Mouse (Mus musculus) cortical plate, adult 2 months (tissue): ENCODE measurements around the gene Map3k20. TPM values are rescaled to one million over a fixed set of nuclear protein-coding genes. Genes with fewer than 3 reads are reported as not detected.

Source experiments
- H3K27ac ChIP-seq: fragments of 200-500 bp; 2 replicates; pipeline ENCODE4 v1.5.1; 2012; ENCODE audit warnings: low read length, control low read depth, inconsistent platforms; ENCODE audit not compliant: insufficient read depth
- H3K4me1 ChIP-seq: fragments of 200-500 bp; 2 replicates; pipeline ENCODE4 v1.6.1; 2011; ENCODE audit warnings: low read length; ENCODE audit not compliant: control insufficient read depth, insufficient read depth
- H3K4me3 ChIP-seq: fragments of 200-500 bp; 2 replicates; pipeline ENCODE4 v1.5.1; 2011; ENCODE audit warnings: mild to moderate bottlenecking, low read length, control low read depth; ENCODE audit not compliant: insufficient read depth
- CTCF ChIP-seq: fragments of 200-500 bp; IDR thresholded peaks from 2 replicates; pipeline ENCODE4 v1.5.1; 2011; ENCODE audit warnings: mild to moderate bottlenecking, control low read depth, low read length; ENCODE audit not compliant: insufficient read depth; ENCODE audit errors: extremely low read depth
- POLR2A ChIP-seq: fragments of 200-500 bp; IDR thresholded peaks from 2 replicates; pipeline ENCODE4 v1.6.1; 2011; ENCODE audit warnings: mild to moderate bottlenecking, low read length, control low read depth; ENCODE audit not compliant: insufficient read depth; ENCODE audit errors: extremely low read depth
- polyA plus RNA-seq: library from polyadenylated mRNA; depleted of rRNA; stranded (reverse); fragments of >200 nt; gene quantifications from 2 replicates; pipeline ENCODE4 v1.2.3, GENCODE M21; 2012

Gene Map3k20
- polyA plus RNA-seq, 1 experiment: 5.7 TPM

DNA sequence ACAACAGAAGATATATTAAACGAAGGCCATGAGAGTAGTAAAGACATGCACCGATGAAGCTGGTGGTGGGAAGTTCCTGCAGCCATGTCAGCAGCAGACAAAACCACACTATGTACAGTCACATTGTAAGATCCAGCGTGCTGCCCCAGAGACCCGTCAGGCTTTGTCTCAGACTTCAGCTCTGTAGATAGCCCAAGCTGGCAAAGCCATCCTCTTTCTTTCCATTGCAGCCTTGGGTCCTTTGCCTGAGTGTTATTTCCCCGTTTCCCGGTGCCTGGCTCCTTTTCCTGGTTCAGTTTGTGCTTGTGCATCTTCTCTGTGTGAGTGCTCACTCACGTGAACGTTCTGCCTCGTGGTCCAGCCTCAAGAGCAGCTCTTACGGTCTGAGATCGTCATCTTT is 39.1 kb upstream of the Map3k20 start:
- TF ChIP-seq CTCF (no peak), POLR2A (no peak)
- no peaks in the 10 kb centered on the region for H3K4me1 ChIP-seq
- no peak overlapping the region for H3K4me3 ChIP-seq
- H3K27ac ChIP-seq: no peak overlapping the region

GRCm38 (mm10) chr2:72247819-72248218 is 37.6 kb upstream of the Map3k20 start:
- Histone ChIP-seq H3K27ac (no peak overlapping the region), H3K4me1 (peaks cover under 1% of the 10 kb centered on the region; the same call in 1 of the 2 replicates), H3K4me3 (no peak overlapping the region)
- TF ChIP-seq CTCF (no peak), POLR2A (no peak)

DNA sequence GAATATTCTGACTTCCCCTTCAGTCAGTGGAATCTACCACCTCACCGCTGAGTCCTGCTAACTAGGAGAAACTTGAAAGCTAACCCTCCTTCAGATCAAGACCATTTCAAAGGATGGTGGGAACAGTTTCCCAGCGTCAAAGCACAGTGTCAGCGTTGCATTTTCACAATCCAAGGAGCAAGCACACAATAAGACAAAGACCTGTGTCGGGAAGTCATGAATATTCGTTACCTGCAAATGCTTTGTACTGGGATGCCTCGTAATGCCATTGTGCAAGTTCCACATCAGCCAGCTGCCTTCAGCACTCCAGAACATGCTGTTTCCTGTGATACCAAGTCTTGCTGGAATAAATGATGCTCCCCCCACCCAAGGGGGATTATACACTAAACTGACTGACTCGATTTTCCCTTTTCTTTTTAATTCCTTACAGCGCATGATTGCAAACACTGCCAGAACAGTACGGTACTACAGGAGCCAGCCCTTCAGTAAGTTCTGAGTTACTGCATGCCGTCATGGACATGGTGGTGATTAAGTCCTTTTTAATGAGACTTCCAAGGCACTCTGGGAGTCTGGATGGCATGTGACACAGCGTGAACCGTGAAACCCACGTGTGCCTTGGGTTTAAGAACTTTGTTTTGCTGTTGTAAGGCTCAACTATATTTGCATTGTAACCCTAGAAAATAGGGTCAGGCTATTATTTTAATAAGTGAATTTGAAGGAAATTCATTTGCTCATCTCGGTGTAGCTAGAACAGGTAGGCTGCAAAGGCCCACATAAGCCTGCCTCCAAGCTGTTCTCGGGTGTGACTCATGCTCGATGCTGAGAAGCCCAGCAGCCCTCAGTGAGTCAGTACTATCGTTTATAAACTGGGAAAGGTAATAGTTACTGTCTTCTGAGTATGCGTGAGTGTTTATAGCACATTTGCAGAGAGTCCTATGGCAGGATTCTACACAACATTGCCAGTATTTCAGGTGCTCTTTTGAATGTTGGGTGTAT is 32.6 kb upstream of the Map3k20 start:
- peaks cover 2% of the 10 kb centered on the region; the same call in 1 of the 2 replicates for H3K4me1 ChIP-seq
- TF ChIP-seq CTCF: no peak
- TF ChIP-seq POLR2A: no peak
- H3K27ac ChIP-seq: no peak overlapping the region
- H3K4me3 ChIP-seq: no peak overlapping the region

DNA sequence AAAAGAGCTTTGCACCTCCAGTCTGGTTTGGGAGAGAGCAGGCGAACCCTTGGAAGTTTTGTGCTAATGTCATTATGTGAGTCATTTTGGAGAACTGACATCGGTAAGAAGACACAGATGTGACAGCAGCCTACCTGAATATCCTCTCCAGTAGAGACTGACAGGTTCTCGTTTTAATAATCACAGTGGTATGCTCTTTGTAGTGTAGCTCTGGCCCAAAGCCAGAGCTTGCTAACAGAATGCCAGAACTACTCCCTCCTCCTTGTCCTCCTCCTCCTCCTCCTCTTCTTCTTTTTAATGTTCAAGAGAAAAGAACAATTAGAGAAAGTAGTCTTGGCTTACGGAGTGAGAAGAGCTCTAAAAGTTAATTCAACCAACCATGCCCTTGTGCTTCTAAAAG is 31.6 kb upstream of the Map3k20 start:
- TF ChIP-seq CTCF (no peak), POLR2A (no peak)

GRCm38 (mm10) chr2:72254813-72255582 is 30.4 kb upstream of the Map3k20 start:
- H3K27ac ChIP-seq: no peak overlapping the region
- no peak overlapping the region for H3K4me3 ChIP-seq
- H3K4me1 ChIP-seq: peaks cover 2% of the 10 kb centered on the region; the same call in 1 of the 2 replicates
- no peak for TF ChIP-seq POLR2A
- TF ChIP-seq CTCF: no peak

More for the DNA sequence above, 31.6 kb upstream of the Map3k20 start:
- no peak overlapping the region for H3K4me3 ChIP-seq
- peaks cover 2% of the 10 kb centered on the region; the same call in 1 of the 2 replicates for H3K4me1 ChIP-seq
- no peak overlapping the region for H3K27ac ChIP-seq

DNA sequence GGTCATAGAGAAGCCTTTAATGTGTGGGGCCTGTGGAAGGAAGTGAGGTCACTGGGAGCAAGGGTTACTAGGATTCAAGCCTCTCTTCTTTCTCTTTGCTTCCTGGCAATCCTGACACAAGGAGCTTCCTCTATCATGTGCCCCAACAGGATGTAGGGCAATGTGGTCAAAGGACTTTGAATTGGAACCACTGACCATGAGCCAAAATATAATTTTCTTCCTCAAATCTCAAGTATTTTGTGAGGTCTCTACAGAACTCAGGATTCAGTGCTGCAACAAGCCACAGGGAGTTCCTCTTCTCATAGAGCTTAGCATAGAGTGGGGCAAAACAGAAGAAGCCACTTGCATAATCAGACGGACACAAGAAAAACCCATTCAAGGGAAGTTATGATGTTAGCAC is 24.7 kb upstream of the Map3k20 start:
- TF ChIP-seq POLR2A: no peak
- no peak for TF ChIP-seq CTCF

GRCm38 (mm10) chr2:72262814-72263480 is 22.5 kb upstream of the Map3k20 start:
- no peak overlapping the region for H3K27ac ChIP-seq
- no peak overlapping the region for H3K4me3 ChIP-seq
- TF ChIP-seq CTCF: no peak
- TF ChIP-seq POLR2A: no peak
- no peaks in the 10 kb centered on the region for H3K4me1 ChIP-seq

More for the DNA sequence above, 24.7 kb upstream of the Map3k20 start:
- Histone ChIP-seq H3K4me3 (no peak overlapping the region), H3K27ac (no peak overlapping the region), H3K4me1 (no peaks in the 10 kb centered on the region)

GRCm38 (mm10) chr2:72267390-72267789 is 18.0 kb upstream of the Map3k20 start:
- TF ChIP-seq CTCF (no peak), POLR2A (no peak)
- H3K27ac ChIP-seq: no peak overlapping the region
- H3K4me1 ChIP-seq: no peaks in the 10 kb centered on the region
- no peak overlapping the region for H3K4me3 ChIP-seq
